Mouse (Mus musculus): ENCODE measurements around the gene Filip1l.

The Filip1l gene

DNA sequence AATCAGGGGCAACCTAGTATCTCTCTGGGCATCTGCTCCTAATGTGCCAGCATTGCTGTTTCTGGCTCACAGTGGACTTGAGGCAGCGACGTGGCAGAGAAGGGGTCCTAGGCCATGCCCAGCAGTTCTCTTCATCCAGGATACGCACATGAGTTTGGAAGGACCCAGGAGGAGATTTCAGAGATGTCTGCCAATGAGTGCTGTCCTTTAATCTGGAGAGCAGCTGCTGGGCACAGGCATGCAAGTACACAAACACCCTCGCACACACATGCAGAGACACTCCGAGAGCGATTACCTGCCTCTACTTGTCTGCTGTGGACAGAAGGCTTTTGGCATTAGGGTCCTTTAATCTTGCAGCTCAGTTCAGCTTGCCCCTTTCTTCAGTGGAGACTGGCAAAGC is at the start of gene Filip1l:
Gene Filip1l (plus strand): TSS at position 343 of the 400 bp plus-strand sequence.
- no peak for DNase-seq (ENCODE audit: low spot score)

- no peak for DNase-seq (ENCODE audit: low spot score)
Measured at GRCm38 (mm10) chr16:57303716-57304115, 49.2 kb upstream of the Filip1l start.

- DNase-seq (ENCODE audit: low spot score), result no peak
Measured at GRCm38 (mm10) chr16:57305463-57305862, 47.4 kb upstream of the Filip1l start.

DNA sequence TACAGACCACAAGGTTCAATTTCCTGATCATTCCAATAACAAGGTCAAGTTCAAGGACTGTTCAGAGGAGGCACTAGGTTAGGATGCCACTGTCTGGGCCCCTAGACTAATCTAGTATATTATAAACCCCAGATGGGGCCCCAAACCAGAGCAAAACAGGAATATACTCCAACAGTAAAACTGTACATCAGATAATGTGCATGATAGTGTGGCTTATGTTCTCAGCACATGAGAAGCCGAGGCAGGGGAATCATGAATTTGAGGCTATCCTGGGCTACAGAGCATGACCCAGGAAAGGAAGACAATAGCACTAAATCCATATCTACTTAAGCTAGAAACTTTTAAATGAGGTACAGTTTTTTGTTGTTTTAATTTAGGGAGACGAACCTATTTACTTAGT is 40.8 kb upstream of the Filip1l start:
- no peak for DNase-seq (ENCODE audit: low spot score)

DNA sequence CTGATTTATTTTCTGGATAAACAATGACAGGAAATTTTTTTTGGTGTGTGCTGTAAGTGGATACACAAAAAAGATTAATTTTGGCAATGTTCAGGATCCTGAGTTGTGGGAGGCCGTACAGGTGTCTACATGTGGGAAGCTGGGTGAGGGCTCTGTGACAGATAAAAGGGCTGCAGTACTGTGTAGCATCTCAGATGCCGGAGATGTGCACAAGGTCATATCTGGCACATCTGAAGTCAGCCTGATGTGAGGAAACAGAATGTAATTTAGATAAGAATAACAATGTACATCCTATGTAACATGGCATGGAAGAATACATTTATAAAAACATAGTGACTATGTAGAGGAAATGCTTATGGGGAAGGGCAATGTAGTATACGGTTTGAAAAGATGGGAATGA is 39.4 kb upstream of the Filip1l start:
- DNase-seq (ENCODE audit: low spot score), result no peak

- DNase-seq (ENCODE audit: low spot score), result no peak
Measured at GRCm38 (mm10) chr16:57314236-57314635, 38.7 kb upstream of the Filip1l start.

- DNase-seq (ENCODE audit: low spot score), result no peak
Measured at GRCm38 (mm10) chr16:57315026-57315425, 37.9 kb upstream of the Filip1l start.

- no peak for DNase-seq (ENCODE audit: low spot score)
Measured at GRCm38 (mm10) chr16:57317127-57317526, 35.8 kb upstream of the Filip1l start.

GRCm38 (mm10) chr16:57317882-57318636 is 34.8 kb upstream of the Filip1l start:
- no peak for DNase-seq (ENCODE audit: low spot score)

DNA sequence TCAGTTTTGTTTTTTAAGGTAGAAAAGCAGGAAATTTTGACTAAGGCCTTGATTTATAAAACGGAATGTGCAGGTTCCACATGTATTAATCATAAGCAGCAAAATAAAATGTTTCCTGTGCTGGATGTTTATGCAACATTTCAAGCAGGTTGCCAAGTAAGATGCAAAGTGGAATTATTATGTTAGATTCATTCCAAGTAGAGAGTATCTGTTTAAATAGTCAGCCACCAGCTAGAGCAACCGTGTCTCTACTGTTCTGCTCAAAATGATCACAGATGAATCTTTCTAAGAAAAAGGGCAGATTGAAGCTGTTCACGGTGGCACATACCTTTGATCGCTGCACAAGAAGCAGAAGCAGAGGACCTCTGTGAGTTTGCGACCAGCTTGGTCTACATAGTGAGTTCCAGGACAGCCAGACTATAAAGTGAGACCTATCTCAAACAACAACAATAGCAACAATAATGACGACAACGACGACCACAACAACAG is 34.2 kb upstream of the Filip1l start:
- no peak for DNase-seq (ENCODE audit: low spot score)

- DNase-seq (ENCODE audit: low spot score), result no peak
Measured at GRCm38 (mm10) chr16:57319284-57320124, 33.4 kb upstream of the Filip1l start.

DNA sequence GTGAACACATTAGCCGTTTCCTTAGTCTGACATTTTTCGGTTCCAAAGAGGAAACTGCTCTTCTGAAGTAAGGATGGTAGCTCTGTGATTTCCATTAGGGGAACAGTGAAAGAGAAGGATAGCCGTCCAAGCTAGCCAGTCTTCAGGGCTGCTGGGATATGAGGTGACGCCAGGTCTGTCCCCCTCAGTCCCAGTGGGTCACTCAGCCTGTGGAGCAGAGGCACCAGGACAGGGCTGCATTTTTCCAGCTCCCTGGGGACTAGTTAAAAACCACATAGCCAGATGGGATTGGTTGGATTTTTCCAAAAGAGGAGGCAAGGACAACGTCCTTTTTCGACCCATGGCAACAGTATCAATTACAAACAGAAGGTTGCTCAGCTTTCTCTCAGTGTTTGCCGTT is 25.9 kb upstream of the Filip1l start:
- DNase-seq (ENCODE audit: low spot score), result no peak

- no peak for DNase-seq (ENCODE audit: low spot score)
Measured at GRCm38 (mm10) chr16:57329028-57329427, 23.9 kb upstream of the Filip1l start.

GRCm38 (mm10) chr16:57330111-57330510 is 22.8 kb upstream of the Filip1l start:
- DNase-seq (ENCODE audit: low spot score), result no peak

GRCm38 (mm10) chr16:57332301-57332700 is 20.6 kb upstream of the Filip1l start:
- DNase-seq (ENCODE audit: low spot score), result no peak

DNA sequence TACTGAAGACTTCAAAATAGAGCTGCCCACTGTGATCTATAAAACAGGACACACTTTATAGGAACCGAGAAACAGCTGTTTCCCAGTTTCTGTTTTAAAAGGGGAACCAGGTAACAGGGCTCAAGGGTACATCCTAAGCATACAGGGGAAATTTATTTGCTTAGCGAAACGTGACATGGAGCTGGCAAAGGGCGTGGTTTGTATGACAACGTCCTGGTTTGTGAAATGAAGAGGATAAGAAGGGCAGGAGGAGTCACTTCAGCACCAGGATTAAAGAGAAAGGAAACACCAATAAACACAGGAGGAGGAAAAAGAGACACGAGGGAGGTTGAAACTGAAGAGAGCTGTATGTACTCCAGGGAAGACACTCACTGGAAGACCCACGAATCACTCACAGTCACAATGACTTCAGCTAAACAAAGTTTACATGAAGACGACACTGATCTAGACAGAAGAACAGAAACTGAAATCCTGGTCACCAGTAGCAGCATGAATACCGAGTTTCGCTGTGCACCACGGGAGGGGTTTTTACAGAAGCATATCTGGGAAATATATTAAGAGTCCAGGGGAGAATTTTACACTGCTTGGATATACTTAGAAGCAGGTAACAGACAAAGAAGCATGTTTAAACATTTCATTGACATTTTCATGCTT is 16.0 kb upstream of the Filip1l start:
- no peak for DNase-seq (ENCODE audit: low spot score)

DNA sequence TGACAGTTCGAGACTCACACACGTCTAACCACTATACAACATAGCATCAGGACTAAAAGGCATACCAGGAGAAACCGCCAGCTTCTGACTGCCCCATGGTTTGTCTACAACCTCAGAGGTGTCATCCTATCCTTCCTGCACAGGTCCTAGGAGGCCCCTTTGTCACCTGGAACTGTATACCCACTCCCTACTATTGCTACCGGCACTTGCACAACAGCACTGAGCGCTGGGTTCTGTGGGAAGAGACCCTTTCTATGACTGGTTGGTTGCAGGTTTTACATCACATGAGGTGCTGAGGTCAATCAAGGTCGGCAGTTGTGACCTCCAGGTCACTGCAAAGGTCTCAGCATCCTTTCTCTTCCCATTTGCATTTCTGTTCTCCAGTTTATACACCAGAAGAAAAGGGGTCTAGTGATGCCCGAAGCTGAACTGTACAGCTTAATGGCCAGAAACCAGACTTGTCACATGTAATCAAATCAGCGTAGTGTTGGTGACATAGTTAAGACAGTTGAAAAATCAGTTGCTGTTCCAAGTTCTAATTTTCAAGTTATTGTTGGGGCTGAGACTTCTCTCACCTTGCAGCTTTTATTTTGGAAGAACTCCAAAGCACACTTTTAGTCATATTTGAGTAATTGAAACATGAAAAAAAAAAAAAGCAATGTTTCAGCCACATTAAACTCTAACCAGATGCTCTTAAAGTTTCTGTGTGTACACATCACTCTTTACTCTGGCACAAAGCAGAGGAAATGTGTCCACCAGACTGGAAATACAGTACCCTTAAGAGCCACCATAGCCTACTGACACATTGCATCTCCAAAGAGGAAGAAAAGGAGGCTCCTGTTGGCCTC is 12.9 kb upstream of the Filip1l start:
- no peak for DNase-seq (ENCODE audit: low spot score)

GRCm38 (mm10) chr16:57340613-57340898 is 12.3 kb upstream of the Filip1l start:
- no peak for DNase-seq (ENCODE audit: low spot score)

DNA sequence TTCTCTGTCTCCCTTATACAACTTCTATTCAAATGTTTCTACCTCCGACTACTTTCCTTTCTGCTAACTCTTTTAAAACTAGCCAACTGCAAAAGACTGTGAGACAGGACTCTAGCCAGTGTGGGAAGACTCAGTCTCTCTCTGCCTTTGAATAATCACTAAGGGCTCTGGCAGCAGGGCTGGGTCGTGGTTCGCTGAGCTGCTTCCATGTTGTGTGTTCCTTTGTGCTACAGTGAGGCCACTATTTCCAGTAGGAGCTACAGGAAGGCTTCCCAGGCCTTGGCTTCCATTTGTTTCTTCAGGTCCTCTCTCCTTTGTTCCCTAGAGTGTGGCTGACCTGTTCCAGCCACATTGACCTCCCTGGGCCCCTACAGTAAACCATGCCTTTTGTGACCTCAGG is 6.6 kb upstream of the Filip1l start:
- no peak for DNase-seq (ENCODE audit: low spot score)

DNA sequence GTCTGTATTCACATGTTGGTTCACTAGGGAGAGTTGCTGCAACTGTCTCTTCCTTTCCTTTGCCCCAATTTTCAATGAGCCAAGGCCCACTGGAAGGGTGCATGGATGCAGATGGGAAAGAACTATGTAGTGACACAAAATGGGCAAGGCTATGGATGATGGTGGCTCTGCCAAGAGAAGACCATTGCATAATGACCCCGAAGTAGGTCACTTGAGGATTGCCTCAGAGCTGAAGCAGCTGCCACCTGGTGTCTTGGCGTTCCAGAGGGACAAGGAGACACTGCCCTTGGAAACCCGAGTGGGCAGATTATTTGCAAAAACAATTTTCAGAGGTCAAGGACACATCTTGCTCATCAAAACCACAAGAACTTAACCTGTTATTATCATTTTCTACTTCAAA is 3.9 kb upstream of the Filip1l start:
- peak; percentile 50 for DNase-seq (ENCODE audit: low spot score)

DNA sequence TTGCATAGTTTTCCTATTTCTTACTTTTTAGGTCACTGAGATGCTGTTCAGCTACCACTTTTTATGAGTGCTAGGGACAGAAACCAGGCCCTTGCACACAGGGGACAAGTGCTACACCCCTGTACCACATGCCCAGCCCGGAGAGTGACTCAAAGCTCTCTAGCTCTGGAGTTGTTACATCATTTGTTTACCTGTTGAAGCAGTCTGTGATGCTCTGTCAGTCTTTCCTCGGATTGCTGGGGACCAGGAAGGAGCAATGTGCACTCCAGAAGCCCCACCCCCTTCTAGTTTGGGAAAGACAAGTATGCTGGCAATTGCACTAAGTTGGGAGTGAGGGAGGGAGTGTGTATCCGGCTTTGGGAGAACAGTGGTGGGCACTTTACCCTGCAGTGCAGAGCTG is 3.2 kb upstream of the Filip1l start:
- no peak for DNase-seq (ENCODE audit: low spot score)

GRCm38 (mm10) chr16:57353166-57353721 is 351 bp downstream of the Filip1l start:
- DNase-seq (ENCODE audit: low spot score), result no peak

Data from ovary, adult 18-20 months (tissue).